Mouse (Mus musculus) spleen, postnatal 4 days (tissue): ENCODE data around the gene Cavin2.

ENCODE experiments used
- DNase-seq, 2 experiments: peaks; one replicate each; pipeline ENCODE4 v3.0.0; 2022; ENCODE audit warnings: low spot score in 2 of 2

The Cavin2 gene

DNA sequence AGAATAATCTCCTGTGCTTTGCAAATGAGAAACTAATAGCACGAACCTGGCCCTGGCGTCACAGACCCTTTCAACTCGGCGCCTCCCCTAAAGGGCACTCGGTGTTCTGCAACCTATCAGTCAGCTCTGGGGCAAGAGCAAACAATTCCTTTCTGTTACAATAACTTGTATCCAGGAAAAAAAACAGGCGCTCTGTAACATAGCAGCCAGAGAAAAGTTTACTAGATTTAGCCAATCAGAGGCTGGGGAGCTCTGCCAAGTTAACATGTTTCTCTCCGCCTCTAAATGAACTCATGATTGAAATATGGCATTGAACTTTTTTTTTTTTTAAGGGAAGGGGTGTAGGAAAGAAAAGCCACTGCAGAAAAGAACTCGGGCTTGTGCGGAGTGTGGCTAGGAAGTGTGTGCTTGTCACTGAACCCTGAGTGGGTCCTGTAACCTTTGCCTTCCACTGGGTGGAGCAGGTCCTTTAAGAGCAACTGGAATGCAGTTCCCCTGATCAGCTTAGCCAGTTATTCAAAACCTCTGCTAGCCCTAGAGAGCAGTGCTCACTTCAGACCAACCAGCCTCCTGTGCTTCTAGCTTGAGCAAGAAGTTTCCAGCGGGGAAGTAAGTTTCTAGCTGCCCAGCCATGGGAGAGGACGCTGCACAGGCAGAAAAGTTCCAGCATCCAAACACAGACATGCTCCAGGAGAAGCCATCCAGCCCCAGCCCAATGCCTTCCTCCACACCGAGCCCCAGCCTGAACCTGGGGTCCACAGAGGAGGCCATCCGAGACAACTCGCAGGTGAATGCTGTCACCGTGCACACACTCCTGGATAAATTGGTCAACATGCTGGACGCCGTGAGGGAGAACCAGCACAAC is at the start of gene Cavin2:
Gene Cavin2 (plus strand): TSS at position 372 of the 865 bp plus-strand sequence.
- DNase-seq, result peak in 1 of 2 experiments; percentile 55

DNA sequence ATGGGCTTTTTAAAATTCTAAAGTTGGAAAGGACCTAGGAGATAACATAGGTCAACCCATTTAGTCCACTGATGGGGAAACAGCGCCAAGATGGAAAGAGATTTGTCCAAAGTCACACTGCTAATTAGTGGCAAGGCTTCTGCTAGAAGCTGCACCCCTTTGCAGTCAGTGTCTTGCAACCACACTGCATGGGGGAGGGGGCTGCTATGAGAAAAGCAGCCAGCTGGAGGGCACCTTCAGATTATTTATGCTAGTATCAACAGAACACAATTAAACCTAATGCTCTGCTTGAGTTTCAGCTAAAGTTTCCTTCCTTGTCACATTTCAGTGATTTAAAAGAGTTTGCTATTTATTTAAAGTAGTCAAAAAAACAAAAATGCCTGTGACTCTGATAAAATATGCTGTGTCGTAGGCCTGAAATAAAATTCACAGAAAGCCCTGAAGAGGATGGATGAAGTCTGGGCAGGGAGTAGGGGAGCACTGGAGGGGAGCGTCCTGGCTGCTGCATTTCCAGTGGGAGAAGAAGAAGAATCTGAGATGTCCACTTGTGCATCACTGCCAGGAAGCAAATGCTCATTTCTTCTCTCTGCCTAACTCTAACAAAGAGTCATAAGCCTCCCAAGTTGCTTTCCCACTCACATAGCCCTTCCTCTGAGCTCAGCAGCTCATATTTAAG is 47.5 kb upstream of the Cavin2 start:
- no peak for DNase-seq

DNA sequence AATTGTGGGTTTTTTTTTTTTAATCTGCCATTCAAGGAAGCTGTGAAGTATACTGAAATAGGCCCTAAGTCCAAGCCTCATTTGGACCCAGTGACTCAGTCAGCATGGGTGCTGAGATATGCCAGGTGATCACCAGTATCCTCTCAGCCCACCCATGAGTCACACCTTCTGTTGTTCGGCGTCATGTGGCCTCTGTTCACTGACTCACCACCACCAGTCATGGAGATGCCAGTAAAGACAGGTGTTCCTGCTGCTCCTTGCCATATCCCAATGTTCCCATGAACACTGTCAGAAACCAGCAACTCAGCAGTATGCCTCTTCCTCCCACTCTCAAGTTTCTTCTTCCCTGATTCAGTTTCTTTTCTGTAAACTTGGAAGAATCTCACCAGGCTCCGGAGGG is 45.6 kb upstream of the Cavin2 start:
- no peak for DNase-seq

DNA sequence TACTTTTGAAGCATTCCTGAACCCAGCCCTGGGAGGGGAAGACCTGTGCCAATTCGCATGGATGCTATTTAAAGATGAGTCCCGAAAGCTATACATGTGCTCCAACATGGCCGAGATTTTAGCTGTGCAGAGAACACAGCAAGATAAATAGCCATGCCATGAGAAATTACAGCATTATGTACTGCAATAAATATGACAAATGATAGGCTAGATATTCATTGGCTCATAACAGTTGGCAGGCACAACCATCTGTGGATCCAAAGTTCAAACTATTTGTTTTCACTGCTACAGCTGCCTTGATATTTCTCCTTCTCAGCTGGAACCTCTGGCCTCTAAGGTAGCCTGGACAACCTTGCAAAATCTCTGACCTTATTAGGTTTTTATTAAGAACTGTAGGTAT is 45.1 kb upstream of the Cavin2 start:
- no peak for DNase-seq

DNA sequence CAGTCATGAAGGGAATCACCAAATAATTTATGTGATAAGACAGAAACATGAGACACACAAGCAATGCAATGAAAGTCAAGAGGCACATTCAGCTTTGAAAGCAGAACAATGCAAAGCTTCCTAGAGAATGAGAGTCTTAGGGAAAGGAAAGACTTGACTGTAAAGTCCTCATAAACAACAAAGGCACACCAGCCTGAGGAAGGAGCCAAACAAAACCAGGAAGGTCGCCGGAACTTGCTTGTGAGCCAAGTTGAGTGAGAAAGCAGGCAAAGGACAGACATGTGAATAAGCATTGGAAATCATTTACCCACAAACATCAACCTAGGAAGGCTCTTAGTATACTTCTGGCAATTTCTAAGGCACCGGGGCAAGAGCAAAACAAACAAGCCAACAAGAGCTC is 43.5 kb upstream of the Cavin2 start:
- no peak for DNase-seq

DNA sequence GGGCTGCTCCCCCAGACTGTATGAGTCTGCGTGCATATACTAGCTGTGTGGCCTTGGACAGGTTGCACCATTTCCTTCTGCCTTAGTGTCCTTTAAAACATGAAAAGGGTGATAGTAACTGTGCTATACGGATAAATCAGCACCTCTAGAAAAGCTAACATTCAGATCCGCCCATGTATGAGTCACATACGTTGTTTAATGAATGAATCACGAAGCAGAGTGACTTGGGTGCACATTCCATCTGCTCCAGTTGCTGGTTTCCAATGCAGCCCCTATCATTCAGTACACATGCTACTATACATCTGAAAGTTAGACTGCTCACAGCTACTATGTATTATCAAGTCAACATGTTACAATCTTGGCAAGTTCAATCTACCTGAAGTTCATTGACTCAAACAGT is 38.6 kb upstream of the Cavin2 start:
- no peak for DNase-seq

DNA sequence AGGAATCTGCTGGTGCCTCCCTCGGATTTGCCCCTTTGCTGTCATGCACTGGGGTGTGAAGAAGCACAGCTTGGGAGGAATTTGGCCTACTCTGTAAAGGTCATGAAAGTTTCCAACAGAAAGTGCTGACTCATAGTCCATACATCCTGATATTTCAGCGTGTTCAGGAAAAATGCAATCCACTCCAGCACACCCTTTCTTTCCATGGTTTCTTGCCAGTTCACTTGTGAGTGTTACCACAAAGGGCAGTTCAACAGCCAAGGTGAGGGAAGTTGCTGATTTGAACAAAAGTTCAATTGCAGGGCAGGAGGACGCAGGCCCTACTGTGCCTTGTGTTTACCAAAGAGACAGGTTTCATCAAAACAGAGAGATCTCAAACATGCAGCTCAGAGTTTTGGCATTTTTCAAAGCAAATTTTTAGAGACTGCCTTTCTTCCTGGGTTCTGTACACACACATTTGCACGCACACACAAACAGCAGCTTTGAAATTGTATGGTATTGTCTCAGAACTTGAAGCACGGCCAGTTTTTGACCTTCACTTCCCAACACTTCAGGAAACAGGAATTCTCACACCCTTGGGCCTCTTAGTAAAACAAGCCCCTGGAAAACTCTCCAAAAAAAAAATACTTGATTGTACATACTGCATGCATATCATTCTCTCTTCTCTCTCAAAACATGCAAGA is 23.7 kb upstream of the Cavin2 start:
- no peak for DNase-seq

DNA sequence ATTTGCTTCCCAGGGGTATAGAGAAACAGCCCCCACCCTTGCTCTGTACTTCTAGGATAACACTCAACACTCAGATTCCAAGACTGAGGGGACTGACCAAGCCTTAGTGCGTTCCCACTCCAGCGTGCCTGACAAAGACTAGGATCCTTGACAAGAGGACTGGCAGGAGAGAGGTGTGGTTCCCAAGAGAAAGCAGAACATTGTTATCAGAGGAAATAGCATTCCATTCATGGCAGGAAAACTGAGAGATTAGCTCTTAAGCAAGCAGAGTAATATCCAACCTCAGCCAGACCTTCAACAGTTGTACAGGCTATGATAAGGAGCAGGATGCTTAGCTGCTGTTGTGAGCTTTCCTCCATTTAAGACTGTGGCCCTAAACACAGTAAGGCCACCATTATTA is 23.0 kb upstream of the Cavin2 start:
- DNase-seq, result no peak

DNA sequence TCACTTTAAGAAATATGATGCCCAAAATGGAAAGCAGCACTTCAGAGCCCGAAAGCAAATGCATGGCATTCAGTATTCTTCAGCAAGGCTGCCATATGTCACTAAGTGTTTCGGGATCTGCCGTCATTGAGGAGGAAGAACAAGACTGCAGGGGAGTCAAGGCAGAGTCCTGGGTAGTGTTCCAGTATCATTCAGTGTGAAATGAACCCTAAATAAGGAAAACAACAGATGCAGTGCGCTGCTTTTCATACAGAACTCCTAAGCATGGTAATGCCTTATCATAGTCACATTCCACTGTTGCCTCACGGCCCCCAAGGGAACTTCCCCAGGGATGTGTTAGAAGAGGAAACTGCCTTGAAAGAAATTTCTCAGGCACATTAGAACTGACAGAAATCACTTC is 21.8 kb upstream of the Cavin2 start:
- DNase-seq, result no peak

DNA sequence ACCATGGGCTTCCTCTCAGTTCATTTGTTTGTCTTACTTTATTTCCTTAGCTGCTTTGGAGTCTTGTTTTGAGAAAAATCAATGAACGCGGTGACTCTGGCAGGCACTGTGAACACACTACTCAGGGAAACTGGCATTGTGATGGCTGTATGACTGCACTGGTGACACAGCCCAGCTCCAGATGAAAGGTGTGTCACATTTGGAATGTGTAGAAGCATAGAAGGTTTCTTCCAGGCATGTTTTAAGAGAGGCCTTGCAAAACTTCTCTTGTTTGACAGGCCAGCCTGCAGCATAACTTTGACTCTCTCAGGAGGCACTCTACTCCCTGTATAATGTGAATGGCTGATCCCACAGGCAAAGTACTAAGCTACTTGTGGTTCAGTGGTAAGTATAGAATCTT is 20.7 kb upstream of the Cavin2 start:
- no peak for DNase-seq

DNA sequence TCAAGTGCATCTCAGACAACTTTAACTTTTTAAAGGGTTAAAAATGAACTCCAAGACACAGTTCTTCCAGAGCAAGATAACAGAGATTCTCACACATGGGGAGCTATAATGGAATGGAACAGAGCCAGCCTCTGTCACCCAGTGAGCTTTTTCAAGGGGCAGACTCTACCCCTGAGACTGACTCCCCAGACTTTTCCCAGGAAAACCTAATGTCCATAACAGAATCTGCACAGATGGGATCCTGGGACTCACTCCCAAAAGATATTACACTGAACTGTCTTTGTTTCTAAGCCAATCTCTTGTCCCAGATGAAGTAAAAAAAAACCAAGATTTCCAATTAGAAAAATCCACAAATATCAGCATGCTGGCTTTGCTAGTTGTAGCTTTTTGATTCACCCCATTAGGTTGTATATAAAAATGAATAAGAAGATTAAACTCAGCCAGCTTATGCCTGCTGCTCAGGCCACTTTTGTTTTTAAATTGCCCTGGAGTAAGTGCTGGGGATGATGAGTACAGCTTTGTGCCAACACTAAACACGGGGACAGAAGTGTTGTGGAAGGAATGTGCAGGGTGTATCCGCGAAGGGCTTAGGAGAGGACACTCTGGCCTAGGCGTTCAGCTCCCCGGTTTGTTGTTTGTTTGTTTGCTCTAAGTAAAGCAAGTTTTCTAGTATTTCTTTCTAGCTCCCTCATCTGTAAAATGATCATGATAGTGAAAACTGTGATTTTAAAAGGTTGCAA is 18.6 kb upstream of the Cavin2 start:
- DNase-seq, result no peak

DNA sequence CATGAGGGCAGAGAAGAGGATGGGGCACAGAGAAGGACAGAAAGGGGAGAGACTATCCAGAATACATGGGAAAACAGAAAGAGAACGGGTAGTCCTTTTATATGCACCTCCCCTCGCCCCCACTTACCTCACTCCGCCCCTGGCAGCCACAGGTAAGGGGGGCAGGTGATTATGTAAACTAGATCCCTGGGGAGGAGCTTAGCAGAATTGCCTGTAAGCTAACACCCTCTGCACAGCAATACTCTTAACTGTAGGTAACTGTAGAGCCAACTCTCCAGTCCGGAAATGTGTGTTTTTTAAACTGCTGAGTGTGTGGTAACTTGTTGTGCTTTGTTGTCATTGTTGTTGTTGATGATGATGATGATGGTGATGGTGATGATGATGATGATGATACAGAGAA is 17.1 kb upstream of the Cavin2 start:
- DNase-seq, result no peak

DNA sequence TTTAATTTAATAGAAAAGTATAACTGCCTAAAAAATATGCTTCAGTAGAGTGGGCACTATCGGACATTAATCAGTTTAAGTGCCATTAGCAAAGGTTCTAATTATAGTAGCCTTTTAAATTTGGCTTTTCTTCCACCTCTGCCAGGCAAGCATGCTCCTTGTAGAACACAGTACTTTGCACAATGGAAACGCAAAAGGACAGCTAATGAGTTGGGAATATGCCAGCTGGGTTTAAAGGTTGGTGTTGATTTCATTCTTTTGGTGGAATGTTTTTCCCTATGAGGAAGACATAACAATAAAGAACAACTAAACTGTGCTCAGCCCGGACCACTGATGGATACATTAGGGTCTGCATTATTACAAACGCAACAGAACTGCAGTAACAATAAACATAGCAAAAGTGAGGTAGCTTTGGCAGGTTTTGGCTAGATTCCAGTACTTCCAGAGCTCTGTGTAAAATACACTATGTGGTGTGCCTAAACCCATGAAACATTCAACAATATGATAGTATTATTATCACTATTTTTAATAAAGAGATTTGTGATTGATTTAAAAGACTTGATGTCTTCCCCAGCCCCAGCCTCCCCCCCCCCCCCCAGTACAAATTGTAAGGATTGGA is 16.2 kb upstream of the Cavin2 start:
- DNase-seq, result no peak

DNA sequence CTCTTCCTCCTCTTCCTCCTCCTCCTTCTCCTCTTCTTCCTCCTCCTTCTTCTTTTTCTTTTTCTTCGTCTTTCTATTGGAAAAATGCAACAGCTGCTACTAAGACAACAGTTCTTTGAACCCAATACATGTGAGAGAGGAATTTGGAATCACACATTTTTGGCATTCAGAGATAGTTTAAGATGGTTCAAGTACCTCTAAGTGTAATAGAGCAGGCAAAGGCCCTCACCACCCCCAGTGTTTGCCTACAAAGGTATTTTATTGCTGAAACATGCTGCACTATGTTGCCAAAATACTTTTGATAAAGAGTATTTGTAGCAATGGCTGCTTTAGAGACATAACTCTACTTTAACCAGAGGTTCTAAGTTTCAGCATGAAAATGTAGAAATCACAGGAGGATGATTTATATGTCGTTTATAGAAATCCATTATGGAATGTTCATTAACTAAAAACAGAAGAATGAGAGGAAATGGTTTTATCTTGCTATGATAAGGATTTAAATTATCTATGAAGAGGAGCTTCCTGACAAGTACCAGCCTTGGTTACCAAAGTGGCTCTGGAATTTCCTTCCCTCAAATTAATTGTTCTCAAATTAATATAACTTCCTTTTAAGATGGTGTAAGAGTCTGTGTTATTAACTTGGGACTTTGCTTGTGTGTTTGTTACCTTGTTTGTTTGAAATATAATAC is 10.9 kb upstream of the Cavin2 start:
- DNase-seq, result no peak

DNA sequence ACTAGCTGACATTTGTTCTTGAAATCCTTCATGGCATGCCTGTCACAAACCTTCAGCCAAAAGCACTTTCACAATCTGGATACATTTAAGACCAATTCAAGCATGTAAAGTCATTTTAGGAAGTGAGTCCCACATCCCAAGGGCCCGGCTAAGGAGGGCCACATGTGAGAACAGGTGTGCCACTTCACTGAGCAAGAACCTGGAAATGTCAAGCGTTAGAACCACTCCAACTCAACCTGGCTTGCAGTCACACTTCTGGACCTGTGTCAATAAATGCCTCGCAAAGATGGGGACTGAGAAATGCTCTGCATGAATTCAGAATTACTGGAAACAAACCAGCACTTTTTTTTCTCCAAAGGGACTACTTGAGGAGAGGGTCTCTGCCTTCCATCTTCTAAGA is 725 bp upstream of the Cavin2 start:
- no peak for DNase-seq

DNA sequence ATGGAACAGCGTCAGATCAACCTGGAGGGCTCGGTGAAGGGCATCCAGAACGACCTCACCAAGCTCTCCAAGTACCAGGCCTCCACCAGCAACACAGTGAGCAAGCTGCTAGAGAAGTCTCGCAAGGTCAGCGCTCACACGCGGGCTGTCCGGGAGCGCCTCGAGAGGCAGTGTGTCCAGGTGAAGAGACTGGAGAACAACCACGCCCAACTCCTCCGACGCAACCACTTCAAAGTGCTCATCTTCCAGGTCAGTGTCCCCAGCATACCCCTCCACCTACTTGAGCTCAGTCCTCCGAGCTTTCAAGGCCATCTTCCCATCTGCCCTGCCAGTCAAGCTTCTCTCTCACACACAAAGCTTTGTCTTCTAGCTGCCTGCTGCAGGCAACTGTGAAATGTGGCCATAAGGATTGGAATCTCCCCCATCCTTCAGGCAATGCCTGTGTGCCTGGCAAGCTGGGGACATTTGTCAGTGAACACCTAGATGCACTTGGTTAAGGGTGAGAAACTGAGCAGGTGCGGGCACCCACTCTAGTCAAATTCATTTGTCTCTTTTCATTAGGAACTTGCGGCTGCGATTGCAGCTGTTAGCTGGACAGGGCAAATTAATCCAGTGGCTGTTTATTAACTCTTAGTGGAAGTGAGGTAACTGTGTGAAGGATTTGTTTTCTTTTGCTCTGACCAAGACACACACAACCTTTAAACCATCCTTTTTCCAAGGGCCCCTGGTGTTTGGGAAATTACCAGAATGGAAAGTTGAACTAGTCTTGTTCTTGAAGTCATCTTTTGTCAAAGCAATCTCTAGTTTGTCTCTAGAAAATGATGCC is 907 bp downstream of the Cavin2 start:
- no peak for DNase-seq

DNA sequence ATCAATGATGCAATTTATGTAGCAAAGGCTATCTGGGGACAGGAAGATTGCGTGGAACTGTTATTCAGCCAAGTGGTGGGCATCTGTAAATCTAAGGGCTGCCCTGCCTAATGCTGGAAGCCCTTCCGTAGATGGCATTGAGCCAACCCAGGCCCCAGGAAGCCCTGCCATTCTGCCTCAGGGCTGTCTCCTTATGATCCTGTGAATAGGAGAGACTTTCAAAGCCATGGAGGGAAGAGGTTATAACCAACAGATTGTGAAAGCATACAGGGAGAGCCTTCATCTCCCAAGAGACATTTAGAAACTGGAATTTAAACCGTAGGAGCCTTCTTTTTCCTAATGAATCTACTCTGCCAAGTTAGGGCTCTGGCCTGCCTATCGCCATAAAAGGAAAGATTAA is 1.7 kb downstream of the Cavin2 start:
- DNase-seq, result no peak

DNA sequence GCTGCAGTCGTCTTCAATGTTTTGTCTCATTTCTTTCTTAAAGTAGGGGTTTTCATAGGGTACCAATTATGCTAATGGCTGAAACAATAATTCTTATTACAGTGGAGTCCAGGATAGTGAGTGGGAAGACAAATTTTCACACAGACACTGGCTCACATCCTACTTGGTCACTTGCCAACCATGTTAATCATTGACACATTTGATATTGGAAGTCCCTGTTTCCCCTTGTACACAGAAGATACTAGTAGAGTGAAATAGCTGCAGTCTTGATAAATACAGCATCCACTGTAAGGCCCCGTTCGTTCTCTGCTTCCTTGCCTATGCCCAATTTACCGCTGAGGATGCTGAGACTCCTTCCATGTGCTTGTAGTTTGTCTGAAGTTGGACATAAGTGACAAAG is 3.4 kb downstream of the Cavin2 start:
- DNase-seq, result no peak

DNA sequence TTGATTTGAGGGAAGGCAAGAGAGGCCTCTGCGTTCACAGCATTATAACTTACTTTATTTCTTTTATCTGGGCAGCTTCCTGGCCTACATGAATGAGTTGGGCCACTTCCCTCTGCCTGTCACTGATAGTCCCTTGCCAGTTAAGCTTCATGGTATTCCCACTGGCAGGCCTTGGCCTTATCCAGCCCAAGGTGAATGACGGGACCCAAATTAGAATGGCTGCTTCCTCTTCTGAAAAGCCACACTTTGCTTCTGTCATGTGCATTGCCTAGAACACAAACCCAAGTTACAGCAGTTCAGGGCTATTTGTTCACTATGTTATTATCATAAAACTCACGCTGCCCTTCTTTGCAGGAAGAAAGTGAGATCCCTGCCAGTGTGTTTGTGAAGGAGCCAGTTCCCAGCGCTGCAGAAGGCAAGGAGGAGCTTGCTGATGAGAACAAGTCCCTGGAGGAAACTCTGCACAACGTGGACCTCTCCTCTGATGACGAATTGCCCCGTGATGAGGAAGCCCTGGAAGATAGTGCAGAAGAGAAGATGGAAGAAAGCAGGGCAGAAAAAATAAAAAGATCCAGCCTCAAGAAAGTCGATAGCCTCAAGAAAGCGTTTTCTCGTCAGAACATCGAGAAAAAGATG is 11.5 kb downstream of the Cavin2 start:
- no peak for DNase-seq

DNA sequence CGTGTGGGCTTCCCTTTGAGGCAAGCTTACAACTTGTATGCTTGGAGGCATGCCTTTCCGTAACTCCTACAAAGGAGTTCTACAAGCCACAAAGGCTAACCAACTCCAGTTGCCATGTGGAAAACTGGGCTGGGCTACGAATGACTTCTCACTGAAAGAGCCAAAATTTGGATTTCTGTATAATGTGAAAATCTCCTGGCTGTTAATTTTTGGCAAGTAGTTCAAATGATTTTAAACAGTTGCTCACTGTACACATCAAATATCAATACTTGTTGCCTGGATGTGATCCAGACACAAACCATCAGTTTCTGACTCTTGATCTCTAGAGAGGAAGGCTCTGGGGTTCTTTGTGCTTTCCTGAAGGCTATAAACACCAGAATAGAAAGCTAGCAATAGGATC is 18.1 kb downstream of the Cavin2 start:
- DNase-seq, result no peak
